Mouse (Mus musculus) heart, adult 18-20 months (tissue): Measurements from ENCODE around the gene Uckl1. TPM values are rescaled to one million over a fixed set of nuclear protein-coding genes. Genes with fewer than 3 reads are reported as not detected.

Experiments used
- DNase-seq, 2 experiments: peaks; one replicate each; pipeline ENCODE4 v3.0.0; 2021 to 2022; ENCODE audit warnings: mixed read lengths in 1 of 2
- total RNA-seq, 2 experiments: library from RNA; stranded (reverse); gene quantifications; 2 replicates each; pipeline ENCODE4 v1.2.3; 2021

Uckl1 gene
- total RNA-seq, 2 experiments from 2014 or later = 32.5 to 34.1 TPM

DNA sequence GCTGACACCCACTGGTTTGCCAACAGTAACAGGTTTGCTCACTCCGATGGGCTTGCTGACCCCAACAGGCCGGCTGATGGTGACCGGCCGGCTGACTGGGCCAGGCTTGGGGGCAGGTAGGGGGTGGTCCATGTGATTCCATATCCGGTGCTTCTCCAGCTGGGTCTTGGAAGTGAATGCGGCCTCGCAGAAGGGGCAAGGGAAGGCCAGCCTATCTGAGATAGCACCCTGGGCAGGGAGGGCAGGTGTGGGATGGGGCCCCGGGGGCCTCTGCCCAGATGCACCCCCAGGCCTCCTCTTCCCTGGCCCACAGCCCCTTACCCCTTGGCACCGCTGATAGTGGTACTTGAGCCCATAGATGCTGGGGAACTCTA is 5.0 kb upstream of the Uckl1 start:
- DNase-seq = no peak

DNA sequence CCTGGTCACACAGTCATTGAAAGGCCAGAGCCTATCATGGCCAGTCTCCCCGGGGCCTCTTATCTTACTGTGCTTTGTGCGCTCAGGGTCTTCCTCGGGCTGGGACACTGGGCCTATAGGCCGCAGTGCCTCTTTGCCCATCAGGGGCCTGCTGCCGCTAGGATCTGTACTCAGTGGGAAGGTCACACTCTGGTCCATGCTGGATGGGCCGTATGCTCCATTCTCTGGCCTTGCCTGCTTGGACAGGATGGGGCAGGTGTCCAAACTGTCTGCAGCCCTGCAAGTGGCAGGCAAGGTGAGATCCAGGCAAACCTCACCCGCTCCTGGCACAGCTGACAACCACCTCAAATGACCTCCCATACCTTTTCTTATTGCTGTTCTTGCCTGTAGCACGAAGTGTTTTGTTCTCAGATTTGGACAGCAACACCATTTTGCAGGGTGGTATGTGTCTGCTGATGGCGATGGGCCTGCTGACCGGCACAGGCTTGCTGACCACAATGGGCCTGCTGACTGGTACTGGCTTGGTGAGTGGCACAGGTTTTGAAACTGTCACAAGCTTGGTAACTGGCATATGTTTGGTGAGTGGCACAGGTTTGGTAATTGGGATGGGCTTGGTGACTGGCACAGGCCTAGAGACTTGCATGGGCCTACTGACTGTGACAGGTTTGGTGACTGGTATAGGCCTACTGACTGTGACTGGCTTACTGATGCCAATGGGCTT is 4.5 kb upstream of the Uckl1 start:
- no peak for DNase-seq

DNA sequence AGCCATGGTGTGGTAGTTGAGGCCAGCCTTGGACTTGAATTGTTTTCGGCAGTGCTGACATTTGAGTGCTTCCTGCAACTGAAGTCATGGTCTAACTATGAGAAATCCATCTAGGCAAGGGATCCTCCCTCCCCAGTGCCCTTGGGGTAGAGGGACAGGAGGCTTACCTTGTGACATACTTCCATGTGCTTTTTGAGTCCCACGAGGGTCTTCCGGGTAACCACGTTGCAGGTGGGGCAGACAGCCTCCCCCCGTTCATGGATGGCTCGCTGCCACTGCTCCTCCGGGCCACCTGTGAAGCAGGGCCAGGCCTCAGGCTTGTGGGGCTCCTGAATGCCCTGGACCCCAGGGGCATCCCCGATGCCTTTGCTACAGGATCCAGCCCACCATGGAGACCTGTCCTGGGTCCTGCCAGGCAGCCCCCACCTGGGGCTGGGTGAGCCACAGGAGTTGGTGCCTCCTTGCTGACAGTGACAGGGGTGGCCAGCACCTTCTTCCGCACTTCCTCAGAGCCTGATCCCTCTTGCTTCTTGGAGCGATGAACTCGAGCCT is 3.6 kb upstream of the Uckl1 start:
- no peak for DNase-seq

DNA sequence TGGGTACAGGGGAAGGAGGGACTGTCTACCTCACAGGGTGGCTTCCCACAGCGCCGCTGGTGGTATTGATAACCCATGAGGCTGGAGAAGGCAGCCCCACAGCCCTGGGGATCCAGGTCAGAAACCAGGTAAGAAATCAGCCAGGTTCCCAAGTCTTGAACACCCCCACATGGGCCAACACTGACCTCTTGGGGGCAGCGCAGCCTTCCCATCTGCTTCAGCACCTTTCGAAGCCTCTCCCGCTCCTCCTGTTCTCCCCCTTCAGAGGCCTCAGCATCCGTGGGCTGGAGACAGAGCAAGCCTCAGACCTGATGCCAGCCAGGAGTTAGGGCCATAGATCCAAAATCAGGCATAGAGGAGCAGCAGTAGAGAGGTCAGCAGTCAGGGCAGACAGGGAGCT is 3.1 kb upstream of the Uckl1 start:
- no peak for DNase-seq

DNA sequence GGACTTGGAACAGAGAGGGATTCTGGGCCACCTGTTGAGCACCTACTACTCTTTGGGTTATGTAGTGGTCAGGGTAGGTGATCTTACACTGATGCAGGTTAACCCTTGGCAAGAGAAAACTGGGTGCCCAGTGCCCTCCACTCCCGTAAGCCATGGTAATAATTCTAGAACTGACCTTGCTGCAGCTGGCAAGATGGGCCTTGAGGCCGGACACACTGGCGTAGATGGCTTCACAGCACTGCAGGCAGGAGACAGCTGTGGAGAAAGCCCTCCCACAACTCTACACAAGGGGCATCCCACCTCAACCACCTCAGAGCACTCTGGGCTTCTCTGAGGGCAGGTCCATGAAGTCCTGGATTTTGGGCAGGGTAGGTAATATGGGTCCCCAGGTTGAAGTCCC is 1.4 kb upstream of the Uckl1 start:
- no peak for DNase-seq

DNA sequence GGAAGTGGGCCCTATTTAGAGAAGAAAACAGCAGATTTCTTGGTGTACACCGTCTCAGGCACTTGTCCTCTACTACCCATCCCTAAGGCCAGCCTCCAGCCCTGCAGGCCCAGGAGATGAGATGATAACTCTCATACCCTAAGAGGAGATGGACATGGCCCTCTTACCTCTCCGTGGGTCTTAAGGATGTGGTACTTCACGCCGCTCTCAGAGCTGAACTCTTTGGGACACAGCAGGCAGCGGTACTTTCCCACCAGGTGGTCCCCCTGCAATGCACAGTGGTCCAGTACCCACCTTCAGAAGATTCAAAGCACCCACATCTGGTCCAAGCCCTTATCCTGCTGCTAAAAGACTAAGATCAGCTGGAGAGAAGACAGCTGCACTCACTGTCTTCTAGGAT is 814 bp upstream of the Uckl1 start:
- DNase-seq = no peak

DNA sequence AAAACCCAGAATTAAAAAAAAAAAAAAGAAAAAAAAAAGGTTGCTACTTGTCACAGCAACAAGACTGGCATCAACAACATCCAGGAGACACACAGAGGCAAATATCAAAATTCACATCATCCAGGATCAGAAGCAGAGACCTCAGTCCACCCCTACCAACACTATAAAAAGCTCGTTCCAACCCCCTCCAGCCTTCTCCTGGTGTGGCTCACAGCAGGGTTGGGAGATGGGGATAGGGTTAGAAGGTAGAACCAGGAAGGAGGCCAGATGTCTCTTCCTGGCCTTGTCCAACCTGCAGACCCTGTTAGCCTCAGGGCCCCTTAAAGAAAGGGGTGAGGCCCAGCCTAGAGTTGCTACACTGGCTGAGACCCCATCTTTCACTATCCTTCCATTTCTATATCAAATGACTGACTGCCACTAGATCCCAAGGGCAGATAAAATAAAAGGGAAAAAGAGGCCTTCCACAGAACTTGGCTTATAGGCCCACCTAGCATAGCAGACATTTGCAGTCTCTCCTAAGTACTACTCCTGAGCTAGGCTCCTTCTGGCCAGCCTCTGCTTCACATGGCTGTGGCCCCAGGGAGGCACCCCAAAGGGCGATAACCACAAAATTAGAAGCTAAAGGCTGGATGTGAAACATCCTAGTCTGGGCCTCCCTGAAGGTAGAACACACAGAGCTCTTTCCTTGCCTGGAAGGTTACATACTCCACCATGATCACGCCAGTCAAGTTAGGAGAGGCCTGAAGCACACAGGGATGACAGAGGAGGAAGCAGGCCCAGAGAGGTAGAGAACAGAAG is 1.0 kb downstream of the Uckl1 start:
- no peak for DNase-seq

DNA sequence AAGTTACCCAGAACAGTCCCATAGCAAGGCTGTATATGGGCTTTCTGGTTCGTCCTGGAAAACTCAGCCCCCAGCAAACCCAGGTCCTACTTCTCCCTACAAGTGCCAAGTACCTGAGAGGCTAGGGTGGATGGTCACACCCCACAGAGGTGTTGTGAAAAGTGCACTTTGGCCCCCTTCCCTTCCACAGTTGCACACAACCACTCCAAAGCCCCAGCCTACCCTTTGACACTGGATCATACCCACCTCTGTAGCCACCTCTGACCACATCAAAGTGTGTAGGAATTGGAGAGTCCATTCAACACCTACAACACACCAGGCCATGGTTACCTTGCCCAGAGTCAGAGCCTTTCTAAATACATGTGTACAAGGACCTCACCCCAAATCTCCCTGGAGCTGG is 1.8 kb downstream of the Uckl1 start:
- no peak for DNase-seq

DNA sequence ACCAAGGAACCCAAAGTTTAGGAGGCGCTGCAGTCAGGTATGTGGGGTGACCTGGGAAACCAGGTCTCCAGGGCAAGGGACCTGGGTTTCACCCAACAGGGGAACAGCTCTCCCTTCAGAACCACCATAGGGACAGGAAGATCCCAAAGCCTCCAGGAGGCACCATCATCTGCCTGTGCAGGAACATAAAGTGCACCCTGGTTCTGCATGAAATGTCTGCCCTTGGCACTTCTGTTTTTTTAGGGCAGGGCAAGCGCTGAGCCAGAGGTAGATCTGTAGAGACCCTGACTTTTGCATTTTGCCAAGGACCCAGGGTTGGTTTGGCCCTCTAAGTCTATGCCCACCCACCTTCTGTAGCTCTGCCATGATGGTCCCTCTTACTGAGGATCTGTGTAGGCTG is 2.3 kb downstream of the Uckl1 start:
- no peak for DNase-seq

DNA sequence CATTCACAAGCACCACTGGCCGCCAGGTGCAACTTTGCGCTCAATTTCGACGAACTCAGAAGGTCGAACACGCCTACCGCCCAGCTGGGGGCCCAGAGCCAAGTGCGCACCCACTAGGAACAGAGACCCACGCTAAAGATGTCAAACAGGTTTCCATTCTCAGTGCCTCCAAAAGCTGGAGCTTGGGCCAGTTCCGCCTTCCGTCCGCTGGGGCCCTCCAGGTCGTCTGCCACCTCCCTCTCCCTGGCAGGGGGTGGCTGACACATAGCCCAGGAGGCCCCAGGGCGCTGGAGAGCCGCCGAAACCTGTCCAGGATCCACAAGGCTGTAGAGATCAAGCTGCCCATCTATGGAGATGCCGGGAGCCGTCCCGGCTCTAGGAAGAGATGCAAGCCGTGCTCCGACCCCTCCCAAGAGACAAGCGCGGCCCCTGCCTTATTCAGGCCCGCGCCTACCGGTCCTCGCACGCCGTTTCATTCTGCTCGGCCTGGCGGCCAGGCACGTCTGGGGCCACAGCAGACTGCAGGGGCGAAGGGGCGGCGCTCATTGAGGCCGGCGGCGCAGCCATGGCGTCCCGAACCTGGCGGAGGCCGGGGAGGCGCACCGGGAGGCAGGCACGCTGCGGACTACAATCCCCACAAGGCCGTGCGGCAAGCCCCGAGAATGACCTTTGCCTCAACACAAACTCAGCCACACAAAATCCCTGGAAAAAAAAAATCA is 3.1 kb downstream of the Uckl1 start:
- DNase-seq = peak; percentile 91 to 93

DNA sequence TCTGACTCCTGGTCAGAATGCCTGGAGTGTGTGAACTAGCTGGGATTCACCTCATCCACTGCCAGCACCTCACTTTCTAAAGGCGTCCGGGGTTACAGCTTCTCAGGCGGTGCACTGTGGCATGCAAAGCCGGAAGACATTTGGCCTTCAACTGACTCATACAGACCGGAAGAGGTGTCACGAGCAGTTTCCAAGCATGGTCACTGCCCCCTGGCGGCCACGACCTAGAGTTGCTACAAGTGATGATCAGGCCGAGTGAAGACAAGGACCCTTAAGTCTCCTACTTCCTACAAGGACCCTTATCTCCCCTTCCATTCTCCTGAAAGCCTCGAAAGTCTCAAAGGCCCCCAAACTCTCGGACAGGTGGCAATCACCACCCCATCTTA is 3.7 kb downstream of the Uckl1 start:
- DNase-seq = peak; percentile 86 to 91

DNA sequence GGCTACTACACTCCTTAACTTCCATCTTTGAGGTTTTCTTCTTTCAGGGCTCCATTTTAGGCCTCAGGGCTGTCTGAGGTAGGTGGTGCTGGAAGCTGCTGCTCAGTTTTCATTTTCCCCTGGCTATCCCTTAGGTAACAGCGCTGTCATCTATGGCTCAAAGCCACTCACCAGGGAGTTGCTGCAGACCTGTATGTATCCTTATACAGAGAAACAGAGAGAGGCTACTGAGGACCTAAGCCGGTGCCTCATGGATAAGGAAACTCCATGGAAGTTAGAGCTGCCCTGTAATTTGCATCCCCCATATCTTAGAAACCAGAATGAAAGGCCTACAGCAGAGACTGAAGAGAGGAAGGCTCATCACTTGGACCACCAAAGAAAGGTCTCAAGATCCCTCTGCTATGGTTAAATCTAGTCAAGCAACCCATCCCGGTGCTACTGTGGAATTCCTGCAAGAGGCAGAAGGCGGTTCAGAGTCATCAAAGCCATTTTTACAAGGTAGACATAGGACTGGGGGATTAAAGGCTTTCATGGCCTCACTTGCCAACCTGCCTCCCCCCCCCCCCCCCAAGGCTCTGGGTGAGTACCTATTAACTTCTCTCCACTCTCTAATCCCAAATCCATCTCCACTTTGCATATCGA is 4.4 kb downstream of the Uckl1 start:
- no peak for DNase-seq

DNA sequence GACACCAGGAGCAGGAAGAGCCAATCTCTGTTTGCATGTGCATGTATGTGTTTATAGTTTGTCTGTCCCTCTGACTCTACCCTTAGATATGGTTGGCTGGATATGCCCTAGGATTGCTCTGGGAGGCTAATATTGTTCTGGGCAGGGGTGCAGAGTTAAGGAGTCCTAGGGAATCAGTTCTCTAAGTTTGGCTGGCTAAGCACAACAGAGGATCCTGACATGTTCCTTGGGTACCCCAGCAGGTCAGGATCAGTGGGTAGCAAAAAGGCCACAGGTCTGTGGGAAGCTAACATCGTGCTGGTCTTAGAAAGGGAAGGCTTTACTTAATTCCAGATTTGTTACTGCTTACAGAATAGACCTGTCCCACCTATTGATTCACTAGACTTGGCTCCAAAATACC is 5.0 kb downstream of the Uckl1 start:
- DNase-seq = no peak

DNA sequence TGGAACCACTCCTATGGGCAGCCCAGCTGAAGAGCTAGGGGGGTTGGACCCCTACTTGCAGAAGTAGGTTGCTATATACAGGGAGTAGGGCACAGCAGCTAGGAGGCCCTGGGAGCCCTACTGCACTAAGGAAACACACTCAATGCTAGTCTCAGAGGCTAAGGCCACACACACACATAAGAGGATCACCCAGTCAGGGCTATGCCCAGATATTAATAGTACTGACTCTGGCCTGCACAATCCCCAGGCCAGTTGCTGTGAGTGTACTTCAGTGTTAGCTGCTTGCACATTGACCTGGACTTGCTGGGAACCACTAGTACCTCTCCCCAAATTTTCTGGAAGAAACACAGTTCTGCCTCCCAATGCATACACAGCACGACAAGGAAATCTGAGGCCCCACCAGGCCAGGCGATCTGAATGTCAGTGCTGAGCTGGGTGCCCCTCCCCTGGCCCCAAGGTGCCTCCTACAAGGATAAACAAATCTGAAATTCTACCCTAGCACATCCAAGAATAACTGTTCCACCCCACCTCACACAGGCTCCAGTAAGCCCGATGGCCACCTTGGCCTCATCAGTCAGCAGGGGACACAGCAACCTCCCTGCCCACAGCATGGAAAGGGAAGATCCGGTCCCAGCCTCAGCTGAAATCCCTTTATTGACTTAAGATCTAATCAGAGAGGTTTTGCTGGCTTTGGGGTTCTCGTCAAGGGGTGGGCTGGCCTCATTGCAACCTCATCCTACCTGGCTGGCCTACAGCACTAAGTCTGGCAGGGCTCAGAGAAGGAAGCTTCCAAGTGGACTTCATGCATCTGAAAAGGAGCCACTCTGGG is 5.7 kb downstream of the Uckl1 start:
- DNase-seq = no peak

DNA sequence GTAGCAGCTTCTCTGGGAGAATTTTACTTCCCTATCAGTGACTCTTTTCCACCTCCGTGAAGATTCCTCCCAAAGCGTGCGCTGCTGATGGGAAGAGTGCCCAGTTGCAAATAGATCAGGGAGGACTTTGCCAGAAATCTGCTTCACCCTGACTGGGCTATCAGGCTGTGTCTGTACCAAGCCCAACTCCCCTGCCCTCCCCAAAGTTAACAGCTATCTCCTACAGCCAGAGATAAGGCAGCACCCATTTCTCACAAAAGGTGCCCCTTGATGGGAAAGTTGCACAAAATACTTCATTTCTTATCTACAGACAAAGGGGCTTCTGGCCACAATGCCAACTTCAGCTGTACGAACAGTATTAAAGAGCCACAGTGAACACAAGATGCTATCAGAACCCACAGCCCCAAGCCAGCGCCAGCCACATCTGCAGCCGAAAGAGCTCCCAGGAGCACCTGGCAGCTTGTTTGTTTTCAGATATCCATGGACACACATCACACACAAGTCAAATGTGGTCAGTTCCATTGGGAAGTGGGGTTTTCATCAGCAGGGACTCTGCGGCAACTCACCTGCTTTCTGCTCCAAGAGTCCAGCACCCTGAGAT is 6.6 kb downstream of the Uckl1 start:
- DNase-seq = no peak

DNA sequence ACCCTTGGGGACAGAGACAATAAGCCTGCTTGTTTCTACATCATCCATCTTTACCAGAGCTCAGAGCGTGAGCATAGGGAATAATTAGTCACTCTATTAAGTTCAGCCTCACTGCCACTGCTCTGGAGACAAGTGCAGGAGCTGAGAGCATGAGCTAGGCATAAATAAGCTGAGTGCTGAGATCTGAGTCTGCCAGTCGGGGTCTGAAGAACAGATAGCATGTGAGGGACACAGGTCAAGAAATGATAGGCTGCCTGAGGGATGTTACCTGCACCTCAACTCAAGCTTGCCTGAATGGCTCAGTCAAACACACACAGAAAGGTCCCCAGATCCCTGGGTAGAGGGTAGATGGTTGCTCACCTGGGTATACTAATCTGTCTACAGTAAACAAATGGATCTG is 7.6 kb downstream of the Uckl1 start:
- no peak for DNase-seq

DNA sequence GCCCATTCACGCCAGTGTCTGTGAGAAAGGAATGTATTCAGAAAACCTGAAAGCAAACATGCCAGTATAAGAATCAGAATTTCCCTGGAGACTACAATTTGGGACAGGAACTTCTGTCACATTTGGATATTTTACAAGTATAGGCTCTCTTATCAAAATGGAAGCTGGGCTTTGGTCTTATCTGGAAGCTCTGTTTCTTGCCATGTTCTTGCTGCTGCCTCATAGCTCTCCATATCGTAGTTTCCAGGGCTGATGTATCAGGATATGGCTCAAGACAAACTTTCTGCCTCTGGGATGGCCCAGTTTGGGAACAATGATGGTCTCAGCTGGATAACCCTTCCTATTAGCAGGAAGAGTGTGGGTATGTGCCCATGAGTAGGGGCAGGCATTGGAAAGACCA is 8.1 kb downstream of the Uckl1 start:
- DNase-seq = no peak

DNA sequence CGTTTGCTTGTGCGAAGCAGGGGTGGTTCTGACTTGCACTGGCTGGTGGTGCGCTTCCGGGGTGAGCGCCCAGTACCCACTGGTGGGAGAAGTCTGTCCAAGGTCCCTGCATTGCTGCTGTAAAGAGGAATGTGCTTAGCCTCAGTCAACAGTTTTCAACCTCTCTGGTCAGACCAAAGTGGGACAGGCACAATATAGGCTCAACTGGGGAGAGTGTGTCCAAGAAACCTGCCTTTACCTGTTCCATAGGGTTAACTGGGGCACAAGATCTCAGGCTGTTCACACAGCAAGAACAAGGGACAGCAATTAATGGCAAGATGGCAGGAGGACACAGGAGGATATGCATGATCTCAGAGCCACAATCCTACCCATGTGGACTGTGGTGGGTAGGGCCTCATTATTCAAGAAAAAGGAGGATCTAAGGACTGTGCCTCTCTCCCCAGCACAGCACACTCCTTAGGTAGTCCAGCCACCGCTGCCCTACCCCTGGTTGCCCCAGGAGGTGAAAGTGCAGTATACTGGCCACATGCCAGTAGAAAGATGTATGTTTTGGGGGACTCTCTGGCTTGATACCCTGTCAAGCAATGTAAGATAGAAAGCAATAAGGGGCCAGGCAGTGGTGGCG is 9.7 kb downstream of the Uckl1 start:
- no peak for DNase-seq

DNA sequence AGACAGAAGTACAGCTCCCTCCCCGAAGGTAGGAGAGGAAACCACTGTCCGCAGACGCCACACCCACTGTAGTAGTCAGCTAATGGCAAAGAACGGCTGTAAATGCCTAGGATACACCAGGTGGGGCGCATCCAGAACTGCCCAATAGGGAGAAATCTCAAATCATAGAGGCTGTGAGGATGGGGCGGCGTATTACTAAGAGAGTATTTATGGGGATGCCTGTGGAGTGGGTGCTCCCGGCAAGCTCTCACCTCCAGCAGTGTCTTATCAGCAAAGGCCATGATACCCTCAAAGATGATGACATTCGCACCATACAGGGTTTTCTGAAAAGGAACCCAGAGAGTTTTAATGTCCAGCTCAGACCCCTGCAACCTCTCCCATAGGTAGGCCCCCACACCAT is 10.7 kb downstream of the Uckl1 start:
- DNase-seq = no peak
